Mouse (Mus musculus) bone marrow macrophage, adult 2 months (primary cell): ENCODE measurements around the gene Trmt1. TPM values are rescaled to one million over a fixed set of nuclear protein-coding genes. Genes with fewer than 3 reads are reported as not detected.

Source experiments
- H3K27ac ChIP-seq: 2 replicates; pipeline ENCODE4 v1.5.1; 2012; ENCODE audit warnings: low read depth, low read length; ENCODE audit not compliant: insufficient read depth
- H3K4me1 ChIP-seq: 2 replicates; pipeline ENCODE4 v1.6.1; 2012; ENCODE audit warnings: low read length; ENCODE audit not compliant: control insufficient read depth, insufficient read depth
- H3K4me3 ChIP-seq: 2 replicates; pipeline ENCODE4 v1.5.1; 2012; ENCODE audit warnings: mild to moderate bottlenecking, low read length, moderate library complexity; ENCODE audit not compliant: insufficient read depth
- CTCF ChIP-seq: IDR thresholded peaks from 2 replicates; pipeline ENCODE4 v1.5.1; 2012; ENCODE audit warnings: low read depth, mild to moderate bottlenecking, low read length, moderate library complexity
- POLR2A ChIP-seq: IDR thresholded peaks from 2 replicates; pipeline ENCODE4 v1.6.1; 2012; ENCODE audit warnings: mild to moderate bottlenecking, low read depth, low read length, borderline replicate concordance
- polyA plus RNA-seq: library from polyadenylated mRNA; stranded (reverse); fragments of >200 nt; gene quantifications from 2 replicates; pipeline ENCODE4 v1.2.4, GENCODE M21; 2012; ENCODE audit not compliant: missing spikeins, insufficient read depth, insufficient read length

The Trmt1 gene
- polyA plus RNA-seq, 1 experiment, result 46.8 TPM

- no peak overlapping the region for H3K27ac ChIP-seq
- no peak overlapping the region for H3K4me3 ChIP-seq
- no peak for TF ChIP-seq CTCF
- no peak for TF ChIP-seq POLR2A
- H3K4me1 ChIP-seq, result peaks cover 14% of the 10 kb centered on the region
Observed at GRCm38 (mm10) chr8:84718959-84719690, 33.0 kb downstream of the Trmt1 start.

DNA sequence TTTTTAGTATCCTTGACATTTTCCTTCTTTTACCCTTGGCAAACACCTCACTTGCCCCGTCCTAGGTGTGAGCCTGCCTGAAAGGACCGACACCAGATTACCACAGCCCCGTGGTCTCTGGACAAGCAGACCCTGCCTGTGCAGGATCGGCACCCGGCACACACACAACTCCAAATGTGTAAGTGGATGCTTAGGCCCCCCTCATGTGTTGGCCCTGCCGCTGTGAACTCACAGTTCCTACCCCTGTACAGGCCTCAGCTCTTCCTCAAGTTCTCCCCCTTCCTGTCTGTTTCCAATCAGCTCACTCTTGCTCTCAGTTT lies 36.4 kb downstream of the Trmt1 start:
- H3K4me3 ChIP-seq, result peak overlapping the region; percentile 54
- H3K4me1 ChIP-seq, result peaks cover 36% of the 10 kb centered on the region
- TF ChIP-seq POLR2A (no peak), CTCF (no peak)
- H3K27ac ChIP-seq, result peak overlapping the region; percentile 80

- Histone ChIP-seq H3K4me3 (peak within 1 kb of the TSS; percentile 54), H3K4me1 (peaks cover 36% of the 10 kb centered on the region), H3K27ac (peak within 1 kb of the TSS; percentile 80)
- no peak for TF ChIP-seq POLR2A
- no peak for TF ChIP-seq CTCF
Observed at GRCm38 (mm10) chr8:84722850-84723570, 36.9 kb downstream of the Trmt1 start, which contains the start of gene G430095P16Rik. TSS of gene G430095P16Rik (plus strand) at chr8:84723007.

DNA sequence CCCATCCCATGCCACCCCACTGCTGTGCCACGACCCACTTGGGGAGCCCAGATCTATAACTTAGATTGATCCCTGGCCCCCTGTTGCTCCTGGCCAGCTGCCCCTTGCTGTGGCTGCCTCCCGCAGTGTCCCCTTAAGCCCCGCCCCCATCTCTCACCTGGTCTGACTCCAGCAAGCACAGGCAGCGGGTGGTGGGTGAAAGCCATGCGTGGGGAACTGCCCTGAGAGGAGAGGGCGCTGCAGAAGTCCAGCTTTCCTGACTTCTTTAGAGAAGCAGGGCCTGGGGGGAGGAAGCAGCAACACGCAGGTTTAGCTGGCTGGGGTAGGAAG lies 37.4 kb downstream of the Trmt1 start:
- H3K4me1 ChIP-seq, result peaks cover 36% of the 10 kb centered on the region
- peak overlapping the region; percentile 80 for H3K27ac ChIP-seq
- H3K4me3 ChIP-seq, result peak overlapping the region; percentile 54
- no peak for TF ChIP-seq POLR2A
- TF ChIP-seq CTCF, result 0 out of 2 replicates have a peak, but pooled peaks have one; percentile 4

DNA sequence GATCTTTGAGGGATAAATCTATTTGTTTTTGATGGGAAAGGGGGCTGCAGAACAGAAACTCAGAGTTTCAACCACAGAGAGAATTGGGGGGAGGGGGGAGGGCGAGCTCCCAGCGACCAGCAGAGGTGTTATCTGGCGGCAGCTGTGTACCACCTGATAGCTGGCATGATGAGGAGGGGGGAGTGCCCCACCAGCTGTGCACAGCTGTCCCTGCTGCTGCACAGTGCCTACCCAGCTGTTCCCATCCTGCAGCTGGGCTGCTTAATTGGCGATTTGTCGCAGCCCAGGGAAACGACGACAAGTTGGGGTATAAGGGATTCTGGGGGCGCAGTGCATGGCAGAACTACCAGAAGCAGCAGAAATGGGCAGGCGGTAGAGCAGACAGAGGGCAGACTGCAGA lies 38.6 kb downstream of the Trmt1 start:
- Histone ChIP-seq H3K4me1 (peaks cover 36% of the 10 kb centered on the region), H3K27ac (no peak overlapping the region), H3K4me3 (no peak overlapping the region)
- TF ChIP-seq POLR2A (no peak), CTCF (no peak)

DNA sequence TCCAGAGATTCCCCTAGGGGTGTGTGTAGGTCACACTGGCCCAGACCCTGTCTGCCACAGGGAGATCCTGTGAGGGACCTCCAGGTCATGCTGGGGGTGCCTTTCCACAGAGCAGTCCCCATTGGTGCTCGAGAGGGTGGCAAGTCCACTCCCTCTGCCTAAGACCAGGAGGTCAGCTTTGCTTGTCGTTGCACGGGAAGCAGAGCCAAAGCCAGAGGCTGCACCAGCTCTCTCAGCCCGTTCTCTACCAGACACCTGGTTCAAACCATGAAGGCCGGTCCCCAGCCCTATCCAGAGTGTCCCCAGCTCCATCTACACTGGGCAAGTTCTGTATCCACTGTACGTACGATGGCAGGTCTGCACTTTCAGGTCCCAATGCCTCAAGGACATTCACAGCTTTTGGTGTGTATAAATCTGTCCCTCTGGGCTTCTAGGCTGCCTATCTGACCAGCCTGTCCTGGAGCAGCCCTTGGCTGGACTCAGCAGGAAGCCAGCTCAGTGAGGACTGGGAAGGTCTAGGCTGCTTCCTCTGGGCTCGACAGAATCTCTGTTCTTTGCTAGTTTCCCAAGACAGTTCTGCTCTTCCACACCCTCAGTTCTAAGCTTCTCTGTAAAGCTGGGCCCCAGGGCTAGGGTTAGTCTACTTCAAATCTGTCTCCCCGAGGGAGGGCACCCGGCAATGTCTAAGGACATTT lies 39.3 kb downstream of the Trmt1 start:
- TF ChIP-seq CTCF (peak; percentile 24; the same call in 1 of the 2 replicates), POLR2A (no peak)
- Histone ChIP-seq H3K4me1 (peaks cover 36% of the 10 kb centered on the region), H3K4me3 (no peak overlapping the region), H3K27ac (peak overlapping the region; percentile 77)

- no peak overlapping the region for H3K4me3 ChIP-seq
Observed at GRCm38 (mm10) chr8:84725941-84726259, 39.8 kb downstream of the Trmt1 start.

DNA sequence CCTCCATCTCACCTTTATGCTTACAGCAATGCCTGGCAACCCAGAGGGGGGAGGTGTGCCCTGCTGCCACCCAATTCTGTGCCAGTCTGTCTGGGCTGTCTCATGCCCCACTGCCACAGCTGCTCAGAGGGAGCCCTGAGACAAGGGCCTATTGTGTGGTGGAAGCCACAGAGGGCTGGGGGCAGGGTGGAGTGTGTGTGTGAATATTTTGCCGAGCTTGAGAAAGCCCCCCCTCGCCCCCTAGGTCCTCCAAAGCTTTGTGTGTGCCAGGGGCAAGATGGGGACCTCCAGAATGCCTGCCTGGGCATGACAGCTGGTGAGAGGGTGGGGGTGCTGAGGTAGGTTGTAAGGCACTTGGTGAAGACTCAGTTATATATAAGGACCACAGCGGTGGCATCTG lies 42.4 kb downstream of the Trmt1 start:
- peaks cover 26% of the 10 kb centered on the region for H3K4me1 ChIP-seq
- H3K27ac ChIP-seq, result no peak overlapping the region
- no peak overlapping the region for H3K4me3 ChIP-seq
- TF ChIP-seq CTCF, result no peak
- TF ChIP-seq POLR2A, result no peak

More at GRCm38 (mm10) chr8:84725941-84726259, 39.8 kb downstream of the Trmt1 start:
- peak overlapping the region; percentile 77 for H3K27ac ChIP-seq
- TF ChIP-seq POLR2A, result no peak
- no peak; the same call in 1 of the 2 replicates for TF ChIP-seq CTCF
- peaks cover 36% of the 10 kb centered on the region for H3K4me1 ChIP-seq

- Histone ChIP-seq H3K27ac (no peak overlapping the region), H3K4me1 (peaks cover 14% of the 10 kb centered on the region), H3K4me3 (no peak overlapping the region)
- TF ChIP-seq POLR2A (no peak), CTCF (no peak)
Observed at GRCm38 (mm10) chr8:84729921-84730362, 43.8 kb downstream of the Trmt1 start.

DNA sequence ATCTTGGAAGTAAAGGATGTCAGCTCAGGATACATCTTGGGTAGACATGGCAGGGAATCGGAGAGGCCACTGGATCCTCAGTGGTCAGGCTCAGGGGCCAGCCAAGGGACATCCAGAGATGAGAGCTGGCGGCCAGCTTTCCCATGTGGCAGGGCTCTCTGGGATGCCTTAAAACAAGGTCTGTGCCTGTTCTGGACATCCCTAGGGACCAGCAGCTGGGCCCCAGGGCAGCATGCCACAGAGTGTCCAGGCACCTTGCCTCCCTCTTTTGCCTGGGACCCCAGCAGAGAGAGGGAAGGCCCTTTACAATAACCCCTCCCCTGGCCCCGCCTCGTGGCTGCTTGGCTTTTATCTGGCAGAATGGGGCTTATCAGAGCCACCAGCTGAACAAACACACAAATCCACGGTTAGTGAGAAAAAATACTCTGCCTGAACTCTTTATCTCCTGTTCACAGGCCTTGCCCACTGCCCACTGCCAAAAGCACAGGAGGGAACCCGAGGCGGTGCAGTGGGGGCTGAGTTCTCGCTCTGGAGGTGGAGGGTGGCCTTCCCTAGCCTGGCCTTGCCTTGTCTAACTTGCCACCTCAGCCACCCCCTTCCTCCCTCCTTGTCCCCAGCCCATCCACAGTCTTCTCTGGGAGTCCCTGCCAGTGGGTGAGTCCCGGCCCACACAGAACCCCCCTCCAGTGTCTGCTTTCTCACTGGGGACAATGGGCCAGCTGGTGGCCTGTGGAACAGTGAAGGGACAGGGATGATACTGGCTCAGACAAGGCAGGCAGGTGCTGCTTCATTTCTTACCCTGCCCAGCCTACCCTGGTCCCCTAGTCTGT lies 44.6 kb downstream of the Trmt1 start:
- Histone ChIP-seq H3K27ac (no peak overlapping the region), H3K4me1 (peaks cover 6% of the 10 kb centered on the region), H3K4me3 (no peak overlapping the region)
- TF ChIP-seq POLR2A (no peak), CTCF (no peak)
